Mouse (Mus musculus) hindbrain, embryonic 11.5 days (tissue): ENCODE results near the gene Rab11fip3. TPM values are rescaled to one million over a fixed set of nuclear protein-coding genes. Genes with fewer than 3 reads are reported as not detected.

Experiments
- ATAC-seq: fragments of 200-750 bp; cut with Nextera tagmentation; 2 replicates; pipeline ENCODE4 v1.8.0; 2017; ENCODE audit warnings: mild to moderate bottlenecking, moderate TSS enrichment, moderate library complexity; ENCODE audit not compliant: low FRiP score
- DNase-seq: peaks from one replicate; pipeline ENCODE4 v3.0.0-alpha.2; 2015; ENCODE audit warnings: low spot score
- H3K27ac ChIP-seq: fragments of 300-500 bp; sonication (generic); 2 replicates; pipeline ENCODE4 v1.5.1; 2014; ENCODE audit warnings: mild to moderate bottlenecking, low read depth, low read length
- H3K27me3 ChIP-seq: fragments of 300-500 bp; sonication (generic); 2 replicates; pipeline ENCODE4 v1.6.1; 2014; ENCODE audit warnings: mild to moderate bottlenecking, low read length, moderate library complexity, mixed read lengths; ENCODE audit not compliant: control insufficient read depth, insufficient read depth
- H3K36me3 ChIP-seq: fragments of 300-500 bp; sonication (generic); 2 replicates; pipeline ENCODE4 v1.6.1; 2014; ENCODE audit warnings: mild to moderate bottlenecking, low read length, moderate library complexity, mixed read lengths; ENCODE audit not compliant: control insufficient read depth, insufficient read depth
- H3K4me1 ChIP-seq: fragments of 300-500 bp; sonication (generic); replicated peaks from 2 replicates; pipeline ENCODE4 v1.6.1; 2014; ENCODE audit warnings: low read length, mixed read lengths; ENCODE audit not compliant: control insufficient read depth, insufficient read depth
- H3K4me2 ChIP-seq: fragments of 300-500 bp; sonication (generic); replicated peaks from 2 replicates; pipeline ENCODE4 v1.6.1; 2014; ENCODE audit warnings: mild to moderate bottlenecking, low read depth, low read length
- H3K4me3 ChIP-seq: fragments of 300-500 bp; sonication (generic); 2 replicates; pipeline ENCODE4 v1.5.1; 2014; ENCODE audit warnings: low read depth, low read length
- H3K9ac ChIP-seq: fragments of 300-500 bp; sonication (generic); 2 replicates; pipeline ENCODE4 v1.6.1; 2014; ENCODE audit warnings: low read depth, low read length
- H3K9me3 ChIP-seq: fragments of 300-500 bp; sonication (generic); 2 replicates; pipeline ENCODE4 v1.6.1; 2016; ENCODE audit warnings: low read length; ENCODE audit not compliant: control insufficient read depth
- WGBS: fragments of 180-500 bp; shearing (Covaris S2); extraction: QIAGEN DNeasy Blood & Tissue Kit; methylation state at CpG from one replicate; pipeline ENCODE4 v1.1.7; 2014; 5-methylcytosine and 5-hydroxymethylcytosine counted together
- polyA plus RNA-seq: library from polyadenylated mRNA; unstranded; fragments of >200 nt; fragmentation: Nextera tagmentation; extraction: Ambion mirVana; gene quantifications from 2 replicates; pipeline ENCODE4 v1.2.1, GENCODE M21; 2014

Rab11fip3 gene
- polyA plus RNA-seq, 1 experiment from 2014 or later: 20.4 TPM

DNA sequence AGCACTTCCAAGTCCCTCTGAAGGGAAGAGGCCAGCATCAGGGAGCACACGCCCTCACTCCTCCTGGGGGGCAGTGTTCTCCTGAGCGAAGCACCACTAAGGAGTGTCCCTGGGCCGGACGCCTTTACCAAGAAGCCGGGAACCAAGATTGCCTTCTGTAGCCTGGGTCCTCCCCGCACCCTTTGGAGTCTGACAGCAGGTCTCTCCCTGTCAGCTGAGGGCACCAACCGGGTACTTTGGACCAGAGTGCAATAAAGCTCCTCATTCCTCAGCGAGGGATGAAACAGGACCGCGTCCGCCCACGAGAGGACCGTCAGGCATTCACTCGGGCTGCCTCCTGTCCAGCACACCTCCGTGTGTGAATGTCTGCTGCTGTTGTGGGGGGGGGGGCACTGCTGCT, 64.6 kb downstream of the Rab11fip3 start:
- Histone ChIP-seq H3K27me3 (no peaks in the 10 kb centered on the region), H3K4me1 (no peaks in the 10 kb centered on the region), H3K4me2 (no peak overlapping the region), H3K36me3 (peaks cover 5% of the 10 kb centered on the region; the same call in 1 of the 2 replicates), H3K9me3 (no peaks in the 10 kb centered on the region), H3K27ac (no peak overlapping the region), H3K4me3 (no peak overlapping the region), H3K9ac (no peak overlapping the region)
- ATAC-seq (no peak), DNase-seq (no peak)
- WGBS: 94% methylated on average over 15 of the region's 15 CpGs

DNA sequence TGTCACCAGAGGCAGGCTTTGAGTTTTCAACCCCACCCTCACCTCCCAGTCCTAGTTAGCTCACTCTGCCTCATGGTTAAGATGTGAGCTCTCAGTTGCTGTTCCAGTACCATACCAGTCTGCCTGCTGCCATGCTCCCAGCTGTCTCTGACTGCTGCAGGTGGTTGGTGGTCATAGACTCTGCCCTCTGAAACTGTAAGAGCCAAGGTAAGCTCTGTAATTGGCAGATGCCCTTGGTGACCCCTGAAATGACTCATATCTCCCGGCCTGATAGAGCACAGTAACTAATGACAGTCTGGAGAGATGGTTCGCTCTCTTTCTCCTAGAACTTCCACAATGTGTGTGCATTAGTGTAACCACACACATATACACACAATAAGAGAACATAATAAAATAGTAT, 65.5 kb downstream of the Rab11fip3 start:
- DNase-seq: no peak
- Histone ChIP-seq H3K4me1 (no peaks in the 10 kb centered on the region), H3K27ac (no peak overlapping the region), H3K4me2 (no peak overlapping the region), H3K36me3 (peaks cover 5% of the 10 kb centered on the region; the same call in 1 of the 2 replicates), H3K4me3 (no peak overlapping the region), H3K27me3 (no peaks in the 10 kb centered on the region), H3K9me3 (no peaks in the 10 kb centered on the region), H3K9ac (no peak overlapping the region)
- no peak for ATAC-seq
- 96% methylated on average over 2 of the region's 2 CpGs for WGBS

DNA sequence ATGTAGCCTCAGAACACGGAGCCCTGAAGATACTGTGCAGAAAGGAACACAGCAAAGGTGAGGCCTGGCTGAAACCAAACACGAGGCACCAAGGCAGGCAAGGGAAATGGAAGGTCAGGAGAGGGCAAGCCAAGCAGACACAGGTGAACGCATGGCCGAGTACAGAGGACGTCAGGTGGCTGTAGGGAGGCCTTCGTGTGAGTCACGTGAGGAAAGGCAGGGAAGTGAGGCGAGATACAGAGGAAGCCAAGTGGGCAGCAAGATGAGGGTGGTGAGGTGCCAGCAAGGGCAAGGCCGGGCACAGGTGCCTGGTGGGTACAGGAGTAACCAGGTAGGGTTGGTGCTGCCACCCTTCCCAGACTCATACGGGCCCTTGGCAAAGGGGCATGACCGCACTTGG, 70.9 kb downstream of the Rab11fip3 start:
- no peak overlapping the region for H3K4me3 ChIP-seq
- no peak for ATAC-seq

DNA sequence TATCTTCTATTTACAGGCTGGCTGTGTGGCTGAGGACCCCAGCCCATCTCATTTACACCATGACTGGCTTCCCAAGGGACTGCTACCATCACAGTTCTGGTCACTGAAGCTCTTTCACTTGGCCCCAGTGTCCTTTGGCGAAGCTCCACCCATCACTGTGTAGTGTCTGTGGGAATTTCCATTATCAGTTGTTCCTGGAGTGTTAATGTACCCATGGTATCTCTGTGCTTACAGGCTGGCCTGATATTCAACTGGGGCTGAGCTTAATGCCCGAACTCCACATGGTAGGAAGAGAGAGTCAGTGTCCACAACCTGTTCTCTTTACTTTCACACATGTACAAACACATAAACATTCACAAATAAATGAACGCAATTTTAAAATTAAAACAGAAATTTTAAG, 75.9 kb downstream of the Rab11fip3 start:
- H3K4me1 ChIP-seq: no peaks in the 10 kb centered on the region
- no peak overlapping the region for H3K9ac ChIP-seq
- peaks cover 15% of the 10 kb centered on the region; the same call in 1 of the 2 replicates for H3K36me3 ChIP-seq
- H3K27me3 ChIP-seq: no peaks in the 10 kb centered on the region
- no peaks in the 10 kb centered on the region for H3K9me3 ChIP-seq
- ATAC-seq (no peak), DNase-seq (no peak)
- no peak overlapping the region for H3K27ac ChIP-seq
- no peak overlapping the region for H3K4me3 ChIP-seq
- 94% methylated on average over 3 of the region's 3 CpGs for WGBS
- no peak overlapping the region for H3K4me2 ChIP-seq

More for the DNA sequence above, 70.9 kb downstream of the Rab11fip3 start:
- Histone ChIP-seq H3K9ac (no peak overlapping the region), H3K4me1 (no peaks in the 10 kb centered on the region), H3K9me3 (no peaks in the 10 kb centered on the region), H3K36me3 (0 out of 2 replicates have a peak, but pooled peaks cover 5% of the 10 kb centered on the region), H3K27me3 (no peaks in the 10 kb centered on the region), H3K27ac (no peak overlapping the region), H3K4me2 (no peak overlapping the region)
- WGBS: 89% methylated on average over 11 of the region's 11 CpGs
- DNase-seq: no peak

DNA sequence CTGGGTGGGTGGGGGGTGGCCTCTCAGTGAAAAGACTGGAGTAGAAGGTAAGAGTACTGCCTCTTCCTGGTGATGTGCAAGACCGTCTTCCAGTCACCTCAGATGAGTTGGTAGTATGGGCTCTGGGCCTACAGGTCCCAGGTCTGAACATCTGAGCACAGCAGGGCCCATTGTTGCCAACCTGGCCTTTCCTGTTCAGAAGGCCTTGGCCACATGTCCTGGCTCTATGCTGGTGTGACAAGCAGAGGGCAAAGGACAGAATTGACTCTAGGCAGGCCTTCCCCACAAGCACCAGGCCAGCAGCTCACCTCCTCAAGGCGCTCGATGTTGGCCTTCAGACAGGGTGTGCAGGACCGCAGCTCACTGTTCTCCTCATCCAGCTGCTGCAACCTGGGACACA, 77.1 kb downstream of the Rab11fip3 start:
- H3K4me2 ChIP-seq: no peak overlapping the region
- no peaks in the 10 kb centered on the region for H3K9me3 ChIP-seq
- H3K9ac ChIP-seq: no peak overlapping the region
- H3K27me3 ChIP-seq: no peaks in the 10 kb centered on the region
- 97% methylated on average over 4 of the region's 4 CpGs for WGBS
- peaks cover 13% of the 10 kb centered on the region; the same call in 1 of the 2 replicates for H3K36me3 ChIP-seq
- H3K4me1 ChIP-seq: no peaks in the 10 kb centered on the region
- no peak overlapping the region for H3K27ac ChIP-seq
- ATAC-seq (no peak), DNase-seq (no peak)
- no peak overlapping the region for H3K4me3 ChIP-seq

DNA sequence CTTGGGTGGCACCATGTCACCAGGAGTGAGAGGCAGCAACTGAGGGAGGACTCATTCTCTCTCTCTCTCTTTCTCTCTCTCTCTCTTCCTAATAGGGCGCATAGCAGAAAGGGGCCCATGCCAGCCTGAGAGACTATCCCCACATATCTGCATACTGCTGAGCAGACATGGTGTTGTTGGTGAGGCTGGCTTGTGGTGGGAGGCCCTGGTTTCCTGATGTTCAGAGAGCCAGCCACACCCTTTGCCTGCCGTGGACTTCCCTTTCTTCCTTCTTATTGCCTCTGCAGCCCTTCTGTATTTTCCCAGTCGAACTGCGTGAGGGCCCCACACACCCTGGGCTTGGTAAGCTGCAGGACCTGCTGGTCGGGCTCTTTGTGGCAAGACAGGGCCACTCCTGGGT, 79.0 kb downstream of the Rab11fip3 start:
- no peak overlapping the region for H3K9ac ChIP-seq
- 93% methylated on average over 5 of the region's 5 CpGs for WGBS
- no peak overlapping the region for H3K4me2 ChIP-seq
- no peak for ATAC-seq
- no peaks in the 10 kb centered on the region for H3K27me3 ChIP-seq
- H3K27ac ChIP-seq: no peak overlapping the region
- H3K4me1 ChIP-seq: no peaks in the 10 kb centered on the region
- no peaks in the 10 kb centered on the region for H3K9me3 ChIP-seq
- H3K4me3 ChIP-seq: no peak overlapping the region
- DNase-seq: no peak
- peaks cover 13% of the 10 kb centered on the region; the same call in 1 of the 2 replicates for H3K36me3 ChIP-seq

DNA sequence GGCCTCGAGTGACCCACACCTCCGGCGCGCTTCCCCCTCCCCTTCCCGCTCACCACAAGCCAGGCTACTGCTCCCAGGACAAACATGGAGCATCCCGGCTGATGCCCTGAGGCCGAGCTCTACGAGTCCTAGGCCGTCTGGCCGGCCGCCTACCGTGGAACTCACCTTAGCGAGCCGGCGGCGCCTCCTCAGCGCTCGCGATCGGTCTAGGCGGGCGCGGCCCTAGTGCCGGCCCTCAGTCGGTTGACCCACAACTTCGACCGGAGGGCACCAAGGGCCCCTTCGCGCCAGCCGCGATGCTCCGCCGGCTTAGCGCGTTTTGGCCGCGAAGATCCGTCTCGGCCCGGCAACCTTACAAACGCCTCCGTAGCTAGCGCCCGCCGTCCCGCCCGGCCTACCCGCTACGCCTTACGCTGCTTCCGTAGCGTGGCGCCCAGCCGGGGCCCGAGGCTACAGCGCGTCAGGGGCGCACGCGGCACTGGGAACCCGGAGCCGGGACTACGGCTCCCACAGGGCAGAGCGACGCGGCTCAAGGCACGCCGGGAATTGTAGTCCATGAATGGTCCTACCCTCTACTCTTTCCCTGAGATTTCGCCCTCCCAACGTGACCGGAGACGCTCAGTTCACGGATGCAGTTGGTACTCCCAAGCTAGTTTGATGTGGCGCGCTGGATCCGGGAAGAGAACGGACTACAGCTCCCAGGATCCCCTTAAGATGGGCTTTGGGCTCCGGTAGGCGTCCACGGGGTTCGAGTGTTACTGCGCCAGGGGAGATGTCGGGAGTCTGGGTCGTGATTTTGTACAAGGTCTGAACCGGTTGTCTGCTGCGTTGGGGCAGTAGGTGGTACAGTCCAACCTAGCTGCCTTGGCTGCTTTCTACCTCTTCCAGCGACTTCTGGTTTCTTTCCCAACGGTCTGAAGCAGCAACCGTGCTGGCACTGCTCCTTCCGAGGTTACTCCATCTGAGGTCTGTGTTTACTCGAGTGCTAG, 83.8 kb downstream of the Rab11fip3 start, which contains the start of gene Capn15:
Gene Capn15 (minus strand): TSS at position 491 of the 989 bp plus-strand sequence.
- peaks cover 6% of the 10 kb centered on the region; the same call in 1 of the 2 replicates for H3K36me3 ChIP-seq
- WGBS: under 1% methylated on average over 86 of the region's 91 CpGs
- H3K27me3 ChIP-seq: no peaks in the 10 kb centered on the region
- peak within 1 kb of the TSS; percentile 83 for H3K4me3 ChIP-seq
- H3K27ac ChIP-seq: peak within 1 kb of the TSS; percentile 85
- peak within 1 kb of the TSS; percentile 87 for H3K4me2 ChIP-seq
- H3K9ac ChIP-seq: peak within 1 kb of the TSS; percentile 94
- no peaks in the 10 kb centered on the region for H3K9me3 ChIP-seq
- DNase-seq (peak; percentile 97), ATAC-seq (peak; percentile 98)
- H3K4me1 ChIP-seq: 0 out of 2 replicates have a peak, but pooled peaks cover 2% of the 10 kb centered on the region

DNA sequence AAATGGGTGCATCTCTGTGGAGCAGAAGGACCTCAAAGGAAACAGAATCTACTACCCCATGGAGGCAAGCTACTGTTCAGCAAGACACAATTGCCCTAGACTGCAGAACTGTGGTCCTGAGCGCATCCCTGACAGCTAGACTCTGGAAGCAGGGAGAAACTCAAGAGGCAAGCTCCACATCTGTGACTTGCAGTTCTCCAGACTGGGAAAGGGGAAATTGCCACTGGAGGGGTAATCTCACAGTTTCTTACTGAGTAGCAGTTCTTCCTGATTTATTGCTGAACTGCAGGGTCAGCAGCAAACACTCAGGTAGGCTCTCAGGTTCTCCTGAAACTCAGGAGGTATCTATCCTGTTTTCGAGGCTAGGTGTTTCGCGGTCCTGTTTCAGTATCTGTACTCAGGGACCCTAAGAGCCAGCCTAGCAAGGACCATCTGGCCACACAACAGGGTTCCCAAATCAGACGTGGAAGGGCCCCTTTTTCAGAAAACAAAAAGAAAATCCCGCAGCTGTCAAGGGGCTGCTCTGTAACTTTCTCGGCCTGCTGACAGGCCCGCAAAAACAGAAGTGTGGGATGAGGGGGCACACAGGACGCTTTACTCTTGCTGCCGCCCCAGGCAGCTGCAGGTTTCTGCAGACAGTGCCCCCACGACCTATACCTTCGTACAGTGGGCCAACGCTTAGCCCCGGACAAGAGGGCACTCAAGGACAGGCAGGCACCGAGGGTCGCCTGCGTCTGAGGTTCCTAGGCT, 84.6 kb downstream of the Rab11fip3 start:
- no peak for ATAC-seq
- Histone ChIP-seq H3K27me3 (no peaks in the 10 kb centered on the region), H3K9me3 (no peaks in the 10 kb centered on the region), H3K36me3 (no peaks in the 10 kb centered on the region), H3K9ac (peak overlapping the region; percentile 94), H3K27ac (peak overlapping the region; percentile 85), H3K4me1 (0 out of 2 replicates have a peak, but pooled peaks cover 2% of the 10 kb centered on the region), H3K4me3 (peak overlapping the region; percentile 83), H3K4me2 (peak overlapping the region; percentile 87)
- WGBS: 14% methylated on average over 17 of the region's 17 CpGs
- DNase-seq: no peak
